Mouse (Mus musculus): Measurements from ENCODE around the gene Orai3.

- no peak for TF ChIP-seq CTCF (IDR thresholded peaks at IDR 0.05; ENCODE audit: low read depth, low read length)
- TF ChIP-seq POLR2AphosphoS5 (IDR thresholded peaks at IDR 0.05; ENCODE audit: insufficient replicate concordance, low read depth, low read length), result no peak
Observed at GRCm38 (mm10) chr7:127799211-127799610, 29.6 kb downstream of the Orai3 start.

All from G1E (cell line).